Mouse (Mus musculus): ENCODE data around the gene Supt3.

Gene Supt3

GRCm38 (mm10) chr17:44956671-44957070, 179.7 kb downstream of the Supt3 start:
- DNase-seq (ENCODE audit: extremely low spot score, low read depth, low spot score): no peak

DNA sequence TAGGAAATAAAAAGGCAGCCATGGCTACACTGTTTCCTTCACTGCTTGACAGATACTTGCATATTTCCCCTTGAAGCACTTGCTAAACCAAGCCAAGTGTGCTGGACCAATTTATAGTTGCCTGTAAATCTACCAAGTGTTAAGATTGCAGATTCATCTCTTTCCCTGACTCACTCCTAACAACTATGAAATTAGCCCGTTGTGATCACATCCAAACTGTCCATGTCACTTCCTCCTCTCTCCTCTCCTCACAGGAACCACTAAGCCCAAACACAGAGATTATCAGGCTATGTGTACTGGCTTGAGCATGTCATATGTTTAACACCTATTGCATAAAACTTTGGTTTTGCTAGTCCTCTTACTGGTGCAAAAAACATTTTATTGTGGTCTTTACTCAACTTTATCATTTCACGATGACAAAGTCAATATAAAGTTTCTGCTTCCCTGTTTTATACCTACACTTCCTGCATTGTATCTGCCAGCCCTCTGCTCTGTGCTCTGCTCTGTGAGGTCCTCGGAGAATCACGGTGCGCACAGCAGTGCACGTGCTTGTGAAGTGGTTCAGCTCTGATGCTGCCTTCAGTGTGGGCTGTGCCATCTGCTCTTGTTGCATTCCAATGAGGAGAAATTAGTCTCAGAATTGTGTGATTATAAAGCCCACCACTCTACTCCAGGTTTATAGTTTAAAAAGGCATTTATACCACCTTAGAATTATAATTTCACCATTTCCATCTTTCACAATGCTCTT, 186.3 kb downstream of the Supt3 start:
- no peak for DNase-seq (ENCODE audit: extremely low spot score, low read depth, low spot score)

- no peak for DNase-seq (ENCODE audit: extremely low spot score, low read depth, low spot score)
Measured at GRCm38 (mm10) chr17:44967186-44967585, 190.2 kb downstream of the Supt3 start.

DNA sequence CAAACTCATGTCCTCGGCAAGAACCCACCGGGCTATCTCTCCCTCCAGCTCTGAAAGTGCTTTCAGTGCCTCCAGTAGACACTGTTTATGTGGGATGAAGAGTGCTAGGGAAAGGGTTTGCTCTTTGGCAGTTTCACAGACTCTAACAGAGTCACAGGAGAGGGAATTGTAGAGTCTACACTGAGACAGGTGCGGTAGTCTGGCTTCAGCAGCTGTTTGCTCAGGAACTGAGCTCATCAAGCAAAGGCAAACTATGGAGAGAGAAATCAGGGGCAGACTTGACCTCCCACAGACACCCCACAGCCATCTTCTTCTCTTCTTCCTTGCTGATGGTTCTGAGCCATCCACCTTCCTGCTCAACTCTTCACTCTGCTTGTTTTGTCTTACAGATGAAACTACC, 193.3 kb downstream of the Supt3 start:
- no peak for DNase-seq (ENCODE audit: extremely low spot score, low read depth, low spot score)

DNA sequence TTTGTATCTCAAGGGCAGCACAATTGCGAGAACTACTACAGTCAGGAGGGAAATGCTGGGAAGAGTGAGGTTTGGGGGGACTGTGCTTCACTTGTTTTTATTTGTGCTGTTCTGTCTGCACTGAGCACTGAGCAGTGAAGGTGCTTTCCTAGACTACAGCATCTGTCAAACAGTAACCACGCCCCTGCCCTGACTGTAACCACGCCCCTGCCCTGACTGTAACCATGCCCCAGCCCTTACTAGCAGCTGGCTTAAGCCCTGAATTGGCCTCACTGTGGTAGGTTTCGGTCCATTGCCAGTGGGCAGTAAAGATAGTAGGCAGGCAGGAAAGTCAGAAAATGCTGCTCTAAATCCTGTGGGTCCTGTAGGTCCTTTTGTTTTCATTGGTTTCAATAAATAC, 196.5 kb downstream of the Supt3 start:
- no peak for DNase-seq (ENCODE audit: extremely low spot score, low read depth, low spot score)

- no peak for DNase-seq (ENCODE audit: extremely low spot score, low read depth, low spot score)
Measured at GRCm38 (mm10) chr17:44977690-44978089, 200.7 kb downstream of the Supt3 start.

- DNase-seq (ENCODE audit: extremely low spot score, low read depth, low spot score): no peak
Measured at GRCm38 (mm10) chr17:44987964-44988363, 211.0 kb downstream of the Supt3 start.

GRCm38 (mm10) chr17:45003311-45003710, 226.4 kb downstream of the Supt3 start:
- DNase-seq (ENCODE audit: extremely low spot score, low read depth, low spot score): no peak

- DNase-seq (ENCODE audit: extremely low spot score, low read depth, low spot score): no peak
Measured at GRCm38 (mm10) chr17:45004477-45005170, 227.7 kb downstream of the Supt3 start.

DNA sequence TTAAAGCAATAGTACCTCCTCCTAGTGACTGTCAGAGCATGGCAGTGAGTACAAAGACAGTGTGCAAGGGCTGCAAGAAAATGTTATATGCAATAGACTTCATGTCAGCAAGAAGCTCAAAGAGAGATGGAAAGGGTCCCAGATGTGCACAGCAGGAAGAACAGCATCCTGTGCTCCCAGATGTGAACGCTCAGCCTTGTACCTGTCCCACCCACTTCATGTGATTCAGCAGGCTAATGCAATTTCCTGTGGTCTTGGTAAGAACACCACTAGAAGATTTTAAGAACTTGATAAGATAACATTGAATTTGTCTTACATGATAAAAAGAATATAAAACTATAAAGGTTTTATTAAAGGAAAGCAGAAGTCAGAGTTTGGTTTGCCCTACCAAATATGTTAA, 230.5 kb downstream of the Supt3 start:
- DNase-seq (ENCODE audit: extremely low spot score, low read depth, low spot score): no peak

DNA sequence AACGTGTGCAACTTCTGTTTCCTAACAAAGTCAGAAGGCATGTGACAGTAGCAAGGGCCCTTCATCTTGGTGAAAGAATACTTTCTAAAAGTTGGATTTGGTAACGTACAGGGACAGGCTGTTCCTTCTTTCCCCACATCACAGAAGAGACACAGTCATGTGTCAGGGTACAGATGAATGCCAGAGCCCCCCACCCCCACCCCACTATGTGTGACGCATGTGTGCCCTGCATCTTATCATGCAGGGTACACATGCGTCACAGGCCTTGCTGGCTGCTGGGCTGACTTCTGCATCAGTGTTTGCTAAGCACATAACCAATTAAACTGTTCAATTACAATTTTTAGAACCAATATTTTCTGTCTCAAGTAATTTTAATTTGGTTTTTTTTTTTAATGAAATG, 231.7 kb downstream of the Supt3 start:
- no peak for DNase-seq (ENCODE audit: extremely low spot score, low read depth, low spot score)

GRCm38 (mm10) chr17:45010409-45010808, 233.5 kb downstream of the Supt3 start:
- DNase-seq (ENCODE audit: extremely low spot score, low read depth, low spot score): no peak

DNA sequence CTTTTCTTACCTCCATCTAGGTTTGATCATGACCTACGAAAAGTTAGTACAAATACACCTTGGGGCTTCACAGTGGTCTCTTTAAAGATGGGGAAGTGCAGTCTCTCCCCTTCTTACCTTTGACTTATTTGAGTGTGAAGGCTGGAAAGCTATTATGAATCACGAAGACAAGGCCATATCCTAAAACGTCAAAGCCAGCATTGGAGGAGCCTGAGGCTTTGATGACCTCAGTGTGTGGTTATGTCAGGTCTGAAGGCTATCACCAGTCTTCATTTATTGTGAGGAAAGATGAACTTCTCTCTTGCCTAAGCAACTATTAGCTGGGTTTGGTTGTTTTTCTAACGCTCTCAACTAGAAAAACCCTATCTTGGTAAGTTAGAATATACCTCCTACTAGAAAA, 239.8 kb downstream of the Supt3 start:
- no peak for DNase-seq (ENCODE audit: extremely low spot score, low read depth, low spot score)

DNA sequence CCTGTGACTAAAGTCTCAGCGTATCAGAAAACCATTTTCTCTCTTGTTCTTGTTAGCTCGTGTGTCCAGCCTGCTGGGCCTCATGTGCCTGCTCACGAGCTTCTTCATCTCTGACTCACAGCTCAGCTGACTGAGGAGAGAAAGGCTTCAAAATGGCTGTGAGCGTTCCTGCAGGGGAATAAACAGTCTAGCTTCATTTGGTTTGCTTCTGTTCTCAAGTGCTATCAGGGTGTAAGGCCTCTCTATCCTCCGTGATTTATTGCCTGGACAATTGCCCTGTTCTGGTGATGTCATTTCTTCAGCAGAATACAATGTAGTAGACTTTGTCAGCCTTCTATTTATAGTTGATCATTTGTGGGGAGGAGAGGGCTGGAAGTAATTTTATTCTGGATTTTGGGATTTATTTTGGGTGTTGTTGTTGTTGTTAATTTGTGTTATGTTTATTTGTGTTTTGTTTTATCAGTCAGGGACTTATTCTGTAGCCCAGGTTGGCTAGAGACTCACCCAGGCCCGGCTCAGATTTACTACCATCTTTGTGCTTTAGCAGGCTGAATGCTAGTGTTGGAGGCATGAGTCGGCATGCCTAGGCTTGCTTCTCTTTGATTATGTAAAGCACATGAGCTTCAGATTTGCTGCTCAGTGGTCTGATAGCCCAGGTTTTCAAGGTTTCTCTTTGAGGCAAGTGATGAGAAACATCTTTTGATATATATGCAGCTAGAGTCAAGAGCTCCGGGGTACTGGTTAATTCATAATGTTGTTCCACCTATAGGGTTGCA, 243.4 kb downstream of the Supt3 start:
- DNase-seq (ENCODE audit: extremely low spot score, low read depth, low spot score): no peak

DNA sequence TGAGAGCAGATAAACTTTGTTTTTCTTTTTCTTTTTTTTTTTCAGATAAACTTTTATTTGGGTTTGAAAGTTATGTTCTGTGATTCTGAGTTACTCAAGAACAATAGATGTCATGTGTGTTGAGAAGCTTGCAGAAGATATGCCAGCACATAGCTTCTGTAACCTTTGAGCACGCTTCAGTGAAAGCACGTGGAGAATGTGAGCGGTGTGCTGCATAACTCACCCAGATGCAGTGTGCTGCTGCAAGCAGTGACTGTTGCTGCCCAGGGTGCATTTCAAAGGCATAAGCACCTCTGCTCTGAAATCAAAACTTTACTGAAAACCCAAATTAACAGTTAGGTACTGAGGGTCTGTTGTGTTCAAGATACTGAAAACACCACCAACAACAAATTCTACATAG, 251.5 kb downstream of the Supt3 start:
- no peak for DNase-seq (ENCODE audit: extremely low spot score, low read depth, low spot score)

DNA sequence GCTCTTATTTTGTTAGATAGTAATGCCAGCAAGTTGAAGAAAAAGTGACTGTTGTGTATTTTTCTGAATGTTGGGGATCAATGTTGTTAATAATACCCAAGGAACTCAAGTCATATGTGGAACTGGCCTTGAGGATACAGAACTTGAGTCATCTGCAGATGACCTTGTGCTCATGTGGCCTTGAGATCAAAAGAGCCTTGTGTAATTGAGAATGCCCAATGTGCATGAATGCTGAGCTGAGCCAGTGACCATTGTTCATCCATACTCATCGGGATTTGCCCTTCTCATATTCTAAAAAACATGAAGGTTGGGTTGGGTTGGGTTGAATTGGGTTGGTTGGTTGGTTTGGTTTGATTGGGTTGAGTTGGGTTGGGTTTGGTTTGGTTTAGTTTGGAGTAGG, 252.2 kb downstream of the Supt3 start:
- DNase-seq (ENCODE audit: extremely low spot score, low read depth, low spot score): no peak

GRCm38 (mm10) chr17:45032209-45032608, 255.3 kb downstream of the Supt3 start:
- DNase-seq (ENCODE audit: extremely low spot score, low read depth, low spot score): no peak

DNA sequence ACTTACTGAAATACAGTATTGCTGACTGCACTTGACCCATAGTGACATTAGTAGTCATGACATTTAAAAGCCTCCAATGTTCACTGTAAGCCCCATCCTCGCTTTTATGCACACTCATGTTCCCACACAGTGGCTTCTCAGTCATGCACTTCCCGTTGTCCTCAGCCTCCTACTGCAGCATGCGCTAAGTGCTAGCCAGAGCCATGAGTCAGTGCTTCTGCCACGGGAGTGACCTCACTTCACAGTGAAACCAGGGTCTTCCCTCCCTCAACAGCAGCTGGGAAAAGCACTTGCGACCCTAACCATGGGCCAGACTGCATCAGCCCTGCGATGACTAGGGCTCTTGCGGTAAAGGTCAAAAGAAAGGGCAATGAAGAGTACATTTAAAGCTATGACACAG, 256.7 kb downstream of the Supt3 start:
- DNase-seq (ENCODE audit: extremely low spot score, low read depth, low spot score): no peak

- DNase-seq (ENCODE audit: extremely low spot score, low read depth, low spot score): no peak
Measured at GRCm38 (mm10) chr17:45041084-45041483, 264.1 kb downstream of the Supt3 start.

DNA sequence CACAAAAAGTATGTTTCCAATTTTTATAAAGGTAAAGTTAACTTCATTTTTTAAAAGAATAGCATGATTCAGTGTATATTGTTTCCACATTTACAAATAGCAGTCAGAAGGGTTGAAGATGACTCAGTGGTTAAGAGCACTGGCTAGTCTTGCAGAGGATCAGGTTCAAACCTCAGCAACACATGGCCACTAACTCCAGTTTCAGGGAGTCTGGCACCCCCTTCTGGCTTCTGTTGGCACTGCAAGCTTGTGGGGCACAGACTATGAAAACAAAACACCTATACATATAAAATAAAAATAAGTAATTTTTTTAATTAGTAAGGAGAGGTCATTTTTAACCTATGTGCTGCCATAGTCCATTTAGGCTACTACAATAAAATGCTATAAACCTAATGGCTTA, 268.9 kb downstream of the Supt3 start:
- DNase-seq (ENCODE audit: extremely low spot score, low read depth, low spot score): no peak

DNA sequence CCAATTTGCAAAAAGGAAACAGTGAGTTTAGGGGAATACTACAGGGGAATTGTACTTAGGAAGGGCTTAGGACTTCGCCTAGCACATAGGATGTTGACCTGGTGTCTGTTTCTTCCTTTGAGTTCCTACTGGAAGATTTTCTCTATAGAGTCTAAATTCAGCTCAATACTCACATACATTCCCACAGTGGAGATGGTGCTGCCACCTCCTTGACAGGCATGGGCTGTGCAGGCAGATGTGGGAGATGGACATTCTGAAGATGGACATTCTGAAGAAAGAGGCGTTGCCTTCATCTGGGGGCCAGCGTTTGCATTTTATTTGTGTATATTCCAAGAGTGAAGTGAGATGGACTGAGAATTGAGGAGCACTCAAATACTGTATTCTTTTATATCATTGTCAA, 269.6 kb downstream of the Supt3 start:
- no peak for DNase-seq (ENCODE audit: extremely low spot score, low read depth, low spot score)

DNA sequence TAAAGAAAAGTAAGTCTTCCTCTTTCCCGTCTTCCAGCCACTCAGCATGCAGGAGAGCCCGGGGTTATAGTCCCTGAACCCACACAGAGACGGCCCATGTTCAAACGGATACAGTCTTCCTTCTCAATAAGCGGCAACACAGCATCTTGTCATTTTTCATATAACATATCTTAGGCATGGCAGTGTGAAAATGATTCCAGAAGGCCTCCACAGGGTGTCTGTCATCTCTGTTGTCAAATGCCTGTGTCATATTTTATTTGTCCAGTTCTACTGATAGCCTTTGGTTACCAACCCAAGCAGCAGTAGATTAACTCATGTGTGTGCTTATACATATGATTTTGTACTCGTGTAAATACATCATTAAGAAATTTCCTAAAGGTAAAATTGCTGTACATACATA, 270.3 kb downstream of the Supt3 start:
- DNase-seq (ENCODE audit: extremely low spot score, low read depth, low spot score): no peak

Data from hindlimb bud, embryonic 11.5 days (tissue).